Mouse (Mus musculus): ENCODE results near the gene Meig1.

DNA sequence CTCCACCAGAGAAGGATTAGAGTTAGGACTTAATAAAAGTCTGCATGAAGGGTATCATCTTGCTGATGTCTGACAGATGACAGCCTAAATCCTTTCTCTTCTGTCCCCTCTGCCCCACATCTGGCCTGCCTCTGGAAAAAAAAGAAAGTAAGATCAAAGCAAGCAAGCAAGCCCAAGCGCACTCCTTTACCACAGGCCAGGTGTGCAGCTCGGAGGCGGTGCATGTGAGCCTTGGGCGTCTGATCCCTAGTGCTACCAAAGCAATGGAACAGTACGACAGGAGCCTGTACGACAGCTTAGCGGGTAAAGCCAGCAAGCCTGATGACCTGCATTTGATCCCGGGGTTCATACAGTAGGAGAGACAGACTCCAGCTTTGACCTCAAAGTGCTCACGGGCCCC is 8.5 kb upstream of the Meig1 start:
- TF ChIP-seq POLR2A (IDR thresholded peaks at IDR 0.05; ENCODE audit: insufficient read length, low read depth) (no peak), USF1 (IDR thresholded peaks at IDR 0.05; ENCODE audit: low read depth) (no peak), POLR2AphosphoS2 (IDR thresholded peaks at IDR 0.05; ENCODE audit: insufficient read length, low read depth) (no peak), MAX (IDR thresholded peaks at IDR 0.05; ENCODE audit: low read depth) (no peak), SRF (IDR thresholded peaks at IDR 0.05; ENCODE audit: control insufficient read depth, insufficient read length, low read depth) (no peak), TCF12 (IDR thresholded peaks at IDR 0.05; ENCODE audit: insufficient read depth, poor library complexity, severe bottlenecking) (no peak), REST (IDR thresholded peaks at IDR 0.05; ENCODE audit: insufficient read depth, insufficient read length) (no peak)

Data from myocyte (in vitro differentiated cells).